Mouse (Mus musculus): ENCODE data around the gene Cd5.

DNA sequence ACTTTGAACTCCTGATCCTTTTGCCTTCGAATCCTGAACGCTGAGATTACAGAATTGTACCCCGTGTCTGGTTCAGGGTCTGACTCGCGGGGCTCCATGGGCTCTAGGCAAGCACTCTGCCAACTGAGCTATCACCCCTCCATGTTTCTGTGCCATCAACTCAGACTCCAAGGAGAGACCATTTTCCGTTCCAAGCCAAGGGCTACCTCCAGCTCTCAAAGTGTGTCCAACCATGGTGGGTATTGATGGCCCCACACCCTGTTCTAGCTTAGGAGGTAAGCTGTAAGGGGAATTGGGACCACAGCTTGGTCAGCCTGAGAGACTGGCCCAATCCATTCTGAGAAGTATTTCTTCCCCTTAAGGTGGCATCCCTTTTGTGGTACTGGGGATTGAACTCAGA, 10.5 kb upstream of the Cd5 start:
- no peak for TF ChIP-seq GATA1 (IDR thresholded peaks at IDR 0.05; ENCODE audit: low read length)
- TF ChIP-seq TAL1 (IDR thresholded peaks at IDR 0.05; ENCODE audit: low read length), result no peak

Data from erythroblast, embryonic 14.5 days (primary cell).